Mouse (Mus musculus) liver, embryonic 15.5 days (tissue): ENCODE measurements at regions not wholly inside any gene's neighbourhood (a gene's known extent, or its start where the extent isn't known, plus 50 kb on each side); places are given as distances from the start of the nearest gene placed in this dataset.

Experiments used
- ATAC-seq: fragments of 200-750 bp; cut with Nextera tagmentation; 2 replicates; pipeline ENCODE4 v1.8.0; 2017; ENCODE audit warnings: moderate number of reproducible peaks, mild to moderate bottlenecking, moderate library complexity; ENCODE audit not compliant: insufficient read depth
- H3K27ac ChIP-seq: fragments of 300-500 bp; sonication (generic); replicated peaks from 2 replicates; pipeline ENCODE4 v1.5.1; 2015; ENCODE audit warnings: mild to moderate bottlenecking, inconsistent platforms
- H3K27me3 ChIP-seq: fragments of 300-500 bp; sonication (generic); 2 replicates; pipeline ENCODE4 v1.6.1; 2015; ENCODE audit warnings: mild to moderate bottlenecking, inconsistent platforms
- H3K36me3 ChIP-seq: fragments of 300-500 bp; sonication (generic); replicated peaks from 2 replicates; pipeline ENCODE4 v1.6.1; 2015; ENCODE audit warnings: moderate library complexity, mild to moderate bottlenecking, inconsistent platforms
- H3K4me1 ChIP-seq: fragments of 300-500 bp; sonication (generic); replicated peaks from 2 replicates; pipeline ENCODE4 v1.6.1; 2015; ENCODE audit warnings: inconsistent platforms
- H3K4me2 ChIP-seq: fragments of 300-500 bp; sonication (generic); 2 replicates; pipeline ENCODE4 v1.6.1; 2015; ENCODE audit warnings: moderate library complexity, mild to moderate bottlenecking, inconsistent platforms
- H3K4me3 ChIP-seq: fragments of 300-500 bp; sonication (generic); replicated peaks from 2 replicates; pipeline ENCODE4 v1.5.1; 2015; ENCODE audit warnings: mild to moderate bottlenecking, inconsistent platforms
- H3K9ac ChIP-seq: fragments of 300-500 bp; sonication (generic); 2 replicates; pipeline ENCODE4 v1.6.1; 2015; ENCODE audit warnings: moderate library complexity, mild to moderate bottlenecking, inconsistent platforms
- H3K9me3 ChIP-seq: fragments of 300-500 bp; sonication (generic); replicated peaks from 2 replicates; pipeline ENCODE4 v1.6.1; 2016; ENCODE audit warnings: inconsistent platforms
- WGBS: fragments of 180-500 bp; shearing (Covaris S2); methylation state at CpG from one replicate; pipeline ENCODE4 v1.1.7; 2015; ENCODE audit warnings: mixed read lengths; ENCODE audit not compliant: insufficient replicate concordance; 5-methylcytosine and 5-hydroxymethylcytosine counted together

DNA sequence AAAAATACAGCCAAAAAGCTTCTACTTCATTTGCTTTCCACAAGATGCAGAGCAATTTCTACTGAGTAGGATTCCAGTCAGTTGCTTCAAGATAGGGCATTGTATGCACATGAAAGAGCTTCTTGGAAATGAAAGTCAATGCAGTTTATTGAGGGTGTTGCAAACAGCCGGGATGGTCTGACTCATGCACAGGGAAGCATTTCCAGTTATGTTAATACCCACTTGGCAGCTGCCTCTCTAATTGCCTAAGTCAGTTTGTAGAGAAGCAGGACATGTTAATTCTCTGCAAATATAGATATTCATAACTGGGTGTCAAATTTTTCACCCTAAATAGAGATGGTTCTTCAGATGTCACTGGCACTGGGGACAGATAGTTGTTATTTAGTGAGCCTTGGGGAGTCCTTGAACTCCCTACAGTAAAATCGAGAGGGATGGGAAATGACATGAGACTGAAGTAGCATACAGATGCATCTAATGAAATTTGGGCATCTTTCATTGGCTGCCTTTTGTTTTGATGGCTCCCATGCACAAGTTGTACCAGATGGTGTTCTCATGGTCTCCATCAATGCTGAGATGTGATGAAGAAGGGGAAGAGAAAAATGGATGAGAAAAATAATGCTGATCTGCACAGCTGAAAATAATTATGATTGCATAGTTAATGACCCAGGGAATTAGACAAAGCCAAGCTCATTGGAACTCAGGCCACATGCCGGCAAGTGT is 157.8 kb upstream of the Chl1 start:
- Histone ChIP-seq H3K36me3 (no peaks in the 10 kb centered on the region), H3K9ac (no peak overlapping the region), H3K4me1 (no peaks in the 10 kb centered on the region), H3K9me3 (no peaks in the 10 kb centered on the region), H3K4me2 (no peak overlapping the region), H3K27ac (no peak overlapping the region), H3K27me3 (no peaks in the 10 kb centered on the region), H3K4me3 (no peak overlapping the region)
- WGBS: 62% methylated on average over 3 of the region's 3 CpGs
- no peak for ATAC-seq

DNA sequence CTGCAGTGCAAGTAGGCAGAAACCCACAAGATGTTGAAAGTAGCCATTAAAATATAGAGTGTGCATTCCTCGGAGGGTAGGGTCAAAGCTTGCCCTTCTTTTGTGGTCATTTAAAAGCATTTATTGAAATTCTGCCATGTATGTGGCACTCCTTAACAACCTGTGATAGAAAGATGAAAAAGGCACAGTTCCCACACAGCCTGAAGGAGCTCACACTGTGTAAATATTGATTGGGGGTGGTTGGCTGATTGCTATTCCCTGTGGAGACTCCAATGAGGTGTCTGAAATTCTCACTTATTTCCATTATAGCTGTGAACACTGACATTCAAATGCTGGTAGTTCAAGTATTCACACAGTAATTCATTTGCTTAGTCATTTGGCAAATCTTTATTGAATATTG is 157.0 kb upstream of the Chl1 start:
- H3K4me1 ChIP-seq: no peaks in the 10 kb centered on the region
- ATAC-seq: no peak
- no peak overlapping the region for H3K4me2 ChIP-seq
- H3K36me3 ChIP-seq: no peaks in the 10 kb centered on the region
- no peak overlapping the region for H3K9ac ChIP-seq
- H3K9me3 ChIP-seq: no peaks in the 10 kb centered on the region
- H3K4me3 ChIP-seq: no peak overlapping the region
- no peaks in the 10 kb centered on the region for H3K27me3 ChIP-seq
- H3K27ac ChIP-seq: no peak overlapping the region
- 47% methylated on average over 1 of the region's 1 CpGs for WGBS

DNA sequence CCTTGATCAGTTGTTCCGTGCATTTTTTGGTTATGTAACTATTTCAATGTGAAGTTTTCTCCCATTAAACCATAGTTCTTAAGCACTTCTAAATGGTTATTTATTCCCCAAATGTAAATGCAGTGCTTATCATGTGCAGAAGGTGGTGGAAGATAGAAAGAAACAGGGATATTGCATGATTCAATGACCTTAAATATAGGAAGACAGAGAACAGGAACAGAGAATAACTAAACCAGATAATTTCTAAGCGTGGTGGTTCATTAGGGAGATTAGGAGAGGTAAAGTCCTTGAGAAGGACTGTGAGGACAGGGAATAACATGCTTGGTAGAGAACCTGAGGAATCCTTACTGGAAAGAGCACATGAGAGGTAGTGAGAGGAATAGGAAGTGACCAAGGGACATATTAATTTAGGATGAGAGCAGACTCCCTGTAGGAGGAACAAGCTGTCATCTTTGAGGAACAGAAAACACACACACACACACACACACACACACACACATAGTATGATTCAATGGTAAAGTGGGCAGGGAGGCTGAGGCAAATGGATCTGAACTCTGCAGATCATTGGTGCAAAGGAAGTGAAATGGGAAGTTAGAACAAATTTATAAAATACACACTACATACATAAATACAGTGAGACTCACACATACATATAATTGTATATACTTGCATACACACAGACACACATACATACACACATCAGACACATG is 143.4 kb upstream of the Chl1 start:
- WGBS: 45% methylated on average over 2 of the region's 2 CpGs
- no peak for ATAC-seq
- no peaks in the 10 kb centered on the region for H3K27me3 ChIP-seq
- H3K36me3 ChIP-seq: no peaks in the 10 kb centered on the region
- no peaks in the 10 kb centered on the region for H3K4me1 ChIP-seq
- no peak overlapping the region for H3K9ac ChIP-seq
- no peaks in the 10 kb centered on the region for H3K9me3 ChIP-seq
- H3K4me2 ChIP-seq: no peak overlapping the region
- no peak overlapping the region for H3K4me3 ChIP-seq
- H3K27ac ChIP-seq: no peak overlapping the region

DNA sequence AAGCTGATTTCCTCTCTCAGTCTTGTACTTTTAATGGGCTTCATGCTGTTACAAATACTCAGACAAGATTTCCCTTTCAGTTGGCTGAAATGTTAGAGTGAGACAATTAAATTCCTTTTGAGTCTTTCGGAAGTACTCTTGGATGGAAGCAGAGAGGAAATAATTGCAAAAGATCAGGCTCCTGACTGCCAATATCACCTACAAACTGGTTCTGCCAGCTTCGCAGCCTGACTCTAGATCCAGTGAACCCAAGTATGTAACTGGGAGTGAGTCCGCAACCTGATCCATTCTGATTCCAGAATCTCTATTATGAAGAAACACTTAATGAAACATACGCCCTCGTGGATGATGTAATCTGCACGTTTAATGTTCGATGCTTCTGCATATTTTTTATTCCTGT is 135.4 kb upstream of the Chl1 start:
- Histone ChIP-seq H3K4me2 (no peak overlapping the region), H3K9me3 (no peaks in the 10 kb centered on the region), H3K27me3 (no peaks in the 10 kb centered on the region), H3K27ac (no peak overlapping the region), H3K9ac (no peak overlapping the region), H3K4me1 (no peaks in the 10 kb centered on the region), H3K4me3 (no peak overlapping the region), H3K36me3 (no peaks in the 10 kb centered on the region)
- WGBS: 64% methylated on average over 7 of the region's 7 CpGs
- ATAC-seq: no peak

DNA sequence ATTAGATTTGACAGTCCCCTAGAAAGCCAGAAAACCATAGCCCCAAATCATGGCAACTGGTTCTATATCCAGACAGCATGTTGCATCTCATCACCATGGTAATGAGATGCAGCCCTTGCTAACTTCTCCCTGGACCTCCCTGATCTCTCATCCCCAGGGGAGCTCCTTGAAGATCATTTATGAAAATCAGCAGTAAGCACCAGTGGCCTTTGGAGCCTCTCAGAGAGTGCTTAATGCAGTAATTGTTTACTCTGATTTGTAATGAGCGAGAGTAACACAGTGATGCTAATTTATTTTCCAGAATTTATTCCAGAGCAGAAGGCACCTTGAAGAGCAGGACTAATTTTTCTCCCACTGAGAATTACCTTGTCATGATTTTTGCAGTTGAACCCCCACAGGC is 133.1 kb upstream of the Chl1 start:
- Histone ChIP-seq H3K9ac (no peak overlapping the region), H3K27me3 (no peaks in the 10 kb centered on the region), H3K4me3 (no peak overlapping the region), H3K4me2 (no peak overlapping the region), H3K27ac (no peak overlapping the region), H3K4me1 (no peaks in the 10 kb centered on the region), H3K9me3 (no peaks in the 10 kb centered on the region), H3K36me3 (no peaks in the 10 kb centered on the region)
- WGBS: 49% methylated on average over 1 of the region's 1 CpGs
- ATAC-seq: no peak

DNA sequence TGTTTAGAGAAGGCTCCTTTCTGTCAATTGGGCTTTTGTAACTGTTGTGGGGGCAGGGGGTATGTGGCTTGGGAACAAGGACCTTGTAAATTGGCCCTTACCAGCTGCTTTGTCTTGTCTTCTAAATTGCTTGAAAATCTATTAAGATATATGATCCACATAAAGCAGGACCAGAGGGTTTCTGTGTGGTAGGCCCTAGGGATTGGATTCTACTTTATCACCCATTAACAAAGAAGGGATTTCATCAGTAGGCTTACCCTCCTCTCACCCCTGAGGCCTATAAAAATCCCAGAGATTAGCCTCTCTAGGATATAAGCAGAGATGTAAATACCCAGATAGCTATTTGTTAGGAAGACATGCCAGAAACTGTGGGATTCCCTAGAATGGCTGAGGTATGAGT is 132.3 kb upstream of the Chl1 start:
- H3K4me2 ChIP-seq: no peak overlapping the region
- no peak overlapping the region for H3K9ac ChIP-seq
- H3K27ac ChIP-seq: no peak overlapping the region
- H3K27me3 ChIP-seq: no peaks in the 10 kb centered on the region
- no peak for ATAC-seq
- no peaks in the 10 kb centered on the region for H3K9me3 ChIP-seq
- no peaks in the 10 kb centered on the region for H3K36me3 ChIP-seq
- no peaks in the 10 kb centered on the region for H3K4me1 ChIP-seq
- no peak overlapping the region for H3K4me3 ChIP-seq

DNA sequence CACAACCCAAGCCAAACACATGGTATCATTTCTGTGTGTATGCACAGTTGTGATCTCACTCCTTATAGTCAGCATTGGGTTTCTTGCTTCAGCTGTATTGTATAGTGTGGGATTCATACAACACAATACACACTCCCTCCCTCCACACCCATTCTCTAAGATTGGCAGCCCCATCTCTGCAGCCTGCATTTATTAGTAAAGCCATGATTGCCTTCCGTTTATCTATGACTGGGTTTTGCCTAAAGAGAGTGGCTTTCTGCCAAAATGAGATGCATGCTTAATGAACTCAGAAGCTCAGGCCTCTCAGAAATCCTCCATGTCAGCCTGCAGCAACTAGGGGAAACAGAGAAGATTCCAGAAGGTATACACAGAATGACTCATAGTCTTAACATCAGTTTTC is 129.4 kb upstream of the Chl1 start:
- 45% methylated on average over 1 of the region's 1 CpGs for whole genome bisulfite sequencing
- Histone ChIP-seq H3K9ac (no peak overlapping the region), H3K4me2 (no peak overlapping the region), H3K36me3 (no peaks in the 10 kb centered on the region), H3K4me1 (no peaks in the 10 kb centered on the region), H3K9me3 (no peaks in the 10 kb centered on the region), H3K27ac (no peak overlapping the region), H3K27me3 (no peaks in the 10 kb centered on the region), H3K4me3 (no peak overlapping the region)
- ATAC-seq: no peak

DNA sequence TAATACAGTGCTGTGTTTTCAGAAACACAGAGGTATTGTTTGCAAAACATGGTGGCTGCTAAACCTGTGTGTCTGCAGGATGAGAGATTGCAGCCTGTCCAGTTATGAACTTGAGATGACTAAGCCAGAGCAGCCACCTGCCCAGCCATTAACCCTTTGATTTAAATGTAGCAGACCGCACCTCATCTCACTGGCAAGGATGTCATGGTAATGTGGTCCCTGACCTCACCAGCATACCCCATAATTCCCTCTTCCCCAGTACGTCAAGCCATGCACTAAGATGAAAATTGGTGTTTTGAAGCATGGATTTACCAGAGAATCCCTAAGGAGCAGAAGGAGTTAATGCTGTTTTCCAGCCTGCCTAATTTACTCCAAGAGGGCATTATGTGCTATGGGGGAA is 128.5 kb upstream of the Chl1 start:
- H3K27me3 ChIP-seq: no peaks in the 10 kb centered on the region
- H3K9me3 ChIP-seq: no peaks in the 10 kb centered on the region
- ATAC-seq: no peak
- H3K9ac ChIP-seq: no peak overlapping the region
- H3K36me3 ChIP-seq: no peaks in the 10 kb centered on the region
- no peak overlapping the region for H3K4me3 ChIP-seq
- H3K27ac ChIP-seq: no peak overlapping the region
- no peak overlapping the region for H3K4me2 ChIP-seq
- WGBS: 61% methylated on average over 2 of the region's 2 CpGs
- H3K4me1 ChIP-seq: no peaks in the 10 kb centered on the region

DNA sequence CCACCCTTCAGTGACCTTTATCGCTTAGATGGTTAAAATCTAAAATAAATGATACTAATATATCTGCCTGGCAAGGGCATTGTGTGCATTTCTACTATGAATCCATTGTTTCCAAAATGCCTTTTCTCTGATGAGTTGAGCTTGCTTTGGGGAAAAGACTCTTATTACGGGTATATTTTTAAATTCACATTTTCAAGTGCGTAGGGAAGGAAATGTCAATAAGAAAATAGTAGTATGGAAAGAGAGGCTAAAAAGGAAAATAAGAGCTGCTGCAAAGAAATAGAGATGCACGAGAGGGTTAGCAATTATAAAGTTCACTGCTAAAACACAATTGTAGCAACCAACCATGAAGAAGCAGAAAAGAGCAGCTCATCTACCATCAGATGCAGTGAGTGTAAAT is 123.8 kb upstream of the Chl1 start:
- no peak for ATAC-seq
- H3K27ac ChIP-seq: no peak overlapping the region
- H3K36me3 ChIP-seq: no peaks in the 10 kb centered on the region
- H3K9ac ChIP-seq: no peak overlapping the region
- 65% methylated on average over 4 of the region's 4 CpGs for WGBS
- H3K4me2 ChIP-seq: no peak overlapping the region
- no peak overlapping the region for H3K4me3 ChIP-seq
- H3K27me3 ChIP-seq: no peaks in the 10 kb centered on the region
- no peaks in the 10 kb centered on the region for H3K4me1 ChIP-seq
- H3K9me3 ChIP-seq: no peaks in the 10 kb centered on the region

DNA sequence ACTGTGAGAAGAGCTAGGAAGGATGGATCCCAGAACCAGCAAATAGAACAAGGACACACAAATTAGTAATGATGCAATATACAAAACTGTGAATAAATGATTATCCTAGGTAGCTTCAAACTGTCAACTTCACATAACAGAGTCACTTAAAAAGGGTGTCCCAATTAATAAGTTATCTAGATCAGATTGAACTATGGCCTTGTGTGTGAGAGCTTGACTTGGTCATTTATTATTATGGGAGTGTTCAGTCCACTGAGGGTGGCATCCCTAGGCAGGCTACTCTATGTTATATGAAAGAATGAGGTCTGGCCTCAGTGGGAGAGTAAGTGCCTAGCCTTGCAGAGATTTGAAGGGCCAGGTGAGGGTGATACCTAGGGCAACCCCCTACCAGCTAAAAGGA is 104.4 kb upstream of the Chl1 start:
- no peak overlapping the region for H3K4me3 ChIP-seq
- H3K4me1 ChIP-seq: no peaks in the 10 kb centered on the region
- H3K9me3 ChIP-seq: no peaks in the 10 kb centered on the region
- H3K27ac ChIP-seq: no peak overlapping the region
- H3K4me2 ChIP-seq: no peak overlapping the region
- no peaks in the 10 kb centered on the region for H3K36me3 ChIP-seq
- H3K27me3 ChIP-seq: no peaks in the 10 kb centered on the region
- H3K9ac ChIP-seq: no peak overlapping the region
- no peak for ATAC-seq

DNA sequence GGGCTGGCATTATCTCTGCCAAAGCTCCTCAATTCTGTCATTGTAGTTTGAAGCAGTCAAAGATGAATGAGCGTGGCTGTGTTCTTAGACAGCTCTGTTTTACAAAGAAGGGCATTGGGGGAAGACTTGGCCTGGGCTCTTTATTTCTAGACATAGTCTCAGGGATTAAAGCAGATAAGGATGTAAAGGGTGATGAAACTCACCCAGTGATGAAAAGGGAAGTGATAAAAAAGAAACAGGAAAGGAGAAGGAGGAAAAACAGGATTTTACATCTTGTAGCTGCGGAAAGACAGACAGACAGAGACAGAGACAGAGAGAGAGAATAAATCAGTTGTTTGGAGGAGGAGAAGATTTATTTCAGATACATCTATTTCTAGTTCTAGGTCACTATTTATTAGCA is 95.5 kb upstream of the Chl1 start:
- H3K27ac ChIP-seq: no peak overlapping the region
- H3K4me2 ChIP-seq: no peak overlapping the region
- 50% methylated on average over 2 of the region's 2 CpGs for WGBS
- H3K9ac ChIP-seq: no peak overlapping the region
- H3K36me3 ChIP-seq: no peaks in the 10 kb centered on the region
- no peaks in the 10 kb centered on the region for H3K9me3 ChIP-seq
- no peaks in the 10 kb centered on the region for H3K4me1 ChIP-seq
- H3K4me3 ChIP-seq: no peak overlapping the region
- ATAC-seq: no peak
- H3K27me3 ChIP-seq: no peaks in the 10 kb centered on the region
